Mouse (Mus musculus): ENCODE data around the gene Slc4a1.

Gene Slc4a1

GRCm38 (mm10) chr11:102323516-102323915 lies 42.5 kb downstream of the Slc4a1 start:
- DNase-seq (ENCODE audit: low read depth, low spot score), result no peak

GRCm38 (mm10) chr11:102321931-102322330 lies 44.1 kb downstream of the Slc4a1 start:
- no peak for DNase-seq (ENCODE audit: low read depth, low spot score)

DNA sequence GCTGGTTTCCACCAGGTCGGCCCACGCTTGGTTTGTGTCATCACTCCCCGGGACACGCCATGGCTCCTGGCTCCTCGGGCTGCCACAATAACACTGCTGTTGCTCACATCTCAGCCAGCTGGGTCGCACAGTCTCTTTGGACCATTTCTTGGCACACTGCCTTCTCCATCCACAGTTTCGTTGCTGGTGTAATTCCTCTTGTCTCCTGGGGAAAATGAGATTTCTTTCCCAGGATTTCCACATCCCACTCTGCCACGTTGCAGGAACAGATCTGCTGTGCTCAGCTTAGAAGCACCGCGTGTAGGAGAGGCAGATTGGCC lies 45.4 kb downstream of the Slc4a1 start:
- DNase-seq (ENCODE audit: low read depth, low spot score), result no peak

DNA sequence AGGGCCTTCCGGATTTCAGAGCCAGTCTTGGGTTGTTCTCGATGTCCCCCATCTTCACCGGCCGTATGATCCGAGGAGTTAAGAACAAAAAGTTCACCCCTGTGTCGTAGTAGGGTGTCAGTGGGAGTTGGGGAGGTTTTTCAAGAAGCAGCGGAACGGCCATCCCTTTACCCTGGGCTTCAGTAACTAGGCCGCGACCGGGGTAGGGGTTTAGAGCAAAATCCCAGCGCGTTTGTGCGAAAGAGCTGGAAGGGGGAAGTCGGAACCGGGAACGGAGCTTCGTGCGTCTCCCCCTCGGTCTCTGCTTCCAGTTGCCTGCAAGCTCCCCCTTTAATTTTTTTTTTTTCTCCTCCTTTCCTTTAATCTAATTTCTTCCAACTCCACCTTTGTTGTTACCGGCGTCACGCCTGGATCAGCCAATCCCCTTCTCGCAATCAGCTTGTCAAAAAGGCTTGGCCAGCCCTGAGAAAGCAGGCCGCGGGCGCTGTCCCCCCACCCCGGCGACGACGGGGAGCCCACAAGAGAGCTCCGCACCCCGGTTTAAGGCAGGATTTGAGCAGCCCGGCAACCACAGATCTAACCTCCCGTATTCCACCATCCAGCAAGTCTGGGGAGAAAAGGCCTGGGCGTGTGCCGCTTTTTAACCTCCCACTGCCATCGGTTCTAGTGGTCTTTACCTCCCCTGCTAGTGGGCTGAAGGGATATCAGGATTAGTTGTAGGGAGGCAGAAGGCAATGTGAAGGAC lies 45.9 kb downstream of the Slc4a1 start:
- DNase-seq (ENCODE audit: low read depth, low spot score), result no peak

DNA sequence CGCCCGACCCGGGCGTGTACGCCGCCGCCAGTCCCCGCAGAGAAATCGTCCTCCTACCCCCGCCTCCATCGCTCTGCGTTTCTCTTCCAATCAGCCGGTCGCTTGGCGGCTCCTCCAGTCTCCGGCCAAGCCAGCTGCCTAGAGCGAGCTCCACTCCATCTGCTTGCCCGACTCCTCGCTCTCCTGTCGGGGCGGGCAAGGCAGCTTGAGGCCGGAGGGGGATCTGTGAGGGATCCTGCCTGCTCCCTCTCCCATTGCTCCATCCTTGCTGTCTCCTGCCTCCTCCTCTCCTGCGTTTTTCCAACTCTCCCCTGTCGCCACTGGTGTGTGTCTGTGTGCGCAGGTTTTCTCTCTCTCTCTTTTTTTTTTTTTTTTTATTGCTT lies 46.6 kb downstream of the Slc4a1 start, which contains the start of gene Ubtf:
TSS of gene Ubtf (minus strand) at position 333 of the 383 bp plus-strand sequence.
- no peak for DNase-seq (ENCODE audit: low read depth, low spot score)

DNA sequence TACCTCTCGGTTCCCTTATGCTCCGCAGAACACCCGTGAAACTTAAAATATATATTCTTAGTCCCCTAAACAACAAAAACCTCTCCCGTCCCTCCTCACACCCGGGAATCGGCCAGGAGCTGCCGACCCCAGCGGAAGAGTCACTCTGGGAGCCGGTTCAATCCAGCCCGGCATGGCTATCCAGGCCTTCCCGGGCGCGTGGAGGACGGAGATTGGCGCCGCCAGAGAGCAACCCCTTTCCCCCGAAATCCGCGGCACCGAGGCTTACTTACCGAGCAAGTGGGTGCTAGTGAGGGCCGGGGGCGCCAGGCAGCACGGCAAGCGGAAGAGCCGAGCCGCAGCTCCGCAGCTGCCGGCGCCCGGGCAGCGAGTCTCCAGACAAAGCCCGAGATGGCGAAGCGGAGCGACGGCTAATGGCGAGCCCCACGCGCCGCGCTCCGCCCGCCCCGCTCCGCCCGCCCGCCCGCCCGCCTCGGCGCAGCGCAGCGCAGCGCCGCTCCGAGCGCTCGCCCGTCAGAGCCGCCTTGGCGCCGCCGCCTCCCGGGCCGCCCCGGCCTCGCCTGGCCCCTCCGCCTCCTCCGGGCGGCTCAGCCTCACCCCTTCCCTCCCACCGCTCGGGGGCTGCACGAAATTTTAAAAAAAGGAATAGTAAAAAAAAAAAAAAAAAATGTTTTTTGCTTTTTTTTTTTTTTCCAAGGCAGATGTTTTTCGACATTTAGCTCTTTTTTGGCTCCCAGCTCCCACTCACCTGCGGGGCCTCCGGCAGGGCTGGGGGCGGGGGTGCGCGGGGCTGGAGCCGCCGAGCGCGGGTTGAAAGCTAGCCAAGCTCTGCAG lies 47.2 kb downstream of the Slc4a1 start:
- DNase-seq (ENCODE audit: low read depth, low spot score), result no peak

DNA sequence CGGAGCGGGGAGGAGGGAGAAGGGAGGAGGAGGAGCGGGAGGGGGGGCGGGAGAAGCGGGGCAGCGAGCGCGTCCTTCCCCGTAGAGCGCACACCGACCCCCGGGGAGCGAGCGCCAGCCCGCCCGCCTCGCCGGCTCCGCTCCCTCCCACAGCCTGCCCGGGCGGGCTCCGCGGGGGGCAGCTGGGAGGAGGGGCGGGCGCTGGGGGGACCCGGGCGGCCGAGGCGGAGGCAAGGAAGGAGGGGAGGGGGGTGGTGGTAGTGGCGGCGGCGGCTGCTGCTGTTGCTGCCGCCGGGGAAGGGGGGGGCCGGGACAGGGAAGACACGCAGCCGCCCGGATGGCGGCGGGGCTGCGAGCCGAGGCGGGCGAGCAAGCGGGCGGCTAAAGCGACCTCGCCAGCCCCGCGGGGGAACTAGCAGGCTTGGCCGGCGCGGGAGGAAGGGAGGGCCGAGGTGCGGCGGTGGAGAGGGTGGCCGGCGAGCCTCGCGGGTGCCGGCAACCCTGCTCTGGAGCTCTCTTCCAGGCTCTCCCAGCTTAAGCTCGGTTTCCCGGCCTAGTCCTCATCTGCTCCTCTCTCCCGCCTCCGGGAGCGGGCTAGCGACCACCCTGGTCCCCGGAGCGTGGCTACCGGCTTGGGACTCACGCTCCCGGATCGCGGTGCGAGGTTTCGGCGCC lies 48.0 kb downstream of the Slc4a1 start:
- DNase-seq (ENCODE audit: low read depth, low spot score), result no peak

DNA sequence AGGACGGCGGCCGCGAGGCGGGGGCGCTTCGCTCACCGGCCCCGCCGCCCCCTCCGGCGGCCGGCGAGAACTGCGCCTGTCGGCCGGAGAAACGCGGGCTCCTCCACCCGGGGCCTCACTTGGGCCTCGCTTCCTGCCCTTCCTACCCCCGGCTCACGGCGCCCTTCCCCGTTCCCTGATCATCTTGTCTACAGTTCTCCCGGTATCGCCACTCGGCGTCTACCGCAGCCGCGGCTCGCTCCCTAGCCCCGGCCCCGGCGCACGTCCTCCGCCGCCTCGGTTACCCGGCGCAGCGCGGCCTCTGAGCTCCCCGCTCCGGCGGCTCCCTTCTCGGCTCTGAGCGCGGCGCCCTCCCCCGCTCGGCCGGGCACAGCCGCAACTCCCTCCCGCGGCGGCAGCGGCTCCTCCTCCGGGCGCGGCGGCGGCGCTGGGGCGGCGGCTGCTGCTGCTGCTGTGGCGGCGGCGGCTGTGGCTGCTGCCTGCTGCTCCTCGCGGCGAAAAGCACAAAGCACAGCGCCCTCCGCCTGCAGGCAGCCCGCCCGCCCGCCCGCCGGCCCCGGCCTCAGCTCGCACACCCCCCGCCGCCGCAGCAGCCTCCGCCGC lies 48.6 kb downstream of the Slc4a1 start:
- no peak for DNase-seq (ENCODE audit: low read depth, low spot score)

GRCm38 (mm10) chr11:102316572-102317297 lies 49.3 kb downstream of the Slc4a1 start:
- DNase-seq (ENCODE audit: low read depth, low spot score), result no peak

DNA sequence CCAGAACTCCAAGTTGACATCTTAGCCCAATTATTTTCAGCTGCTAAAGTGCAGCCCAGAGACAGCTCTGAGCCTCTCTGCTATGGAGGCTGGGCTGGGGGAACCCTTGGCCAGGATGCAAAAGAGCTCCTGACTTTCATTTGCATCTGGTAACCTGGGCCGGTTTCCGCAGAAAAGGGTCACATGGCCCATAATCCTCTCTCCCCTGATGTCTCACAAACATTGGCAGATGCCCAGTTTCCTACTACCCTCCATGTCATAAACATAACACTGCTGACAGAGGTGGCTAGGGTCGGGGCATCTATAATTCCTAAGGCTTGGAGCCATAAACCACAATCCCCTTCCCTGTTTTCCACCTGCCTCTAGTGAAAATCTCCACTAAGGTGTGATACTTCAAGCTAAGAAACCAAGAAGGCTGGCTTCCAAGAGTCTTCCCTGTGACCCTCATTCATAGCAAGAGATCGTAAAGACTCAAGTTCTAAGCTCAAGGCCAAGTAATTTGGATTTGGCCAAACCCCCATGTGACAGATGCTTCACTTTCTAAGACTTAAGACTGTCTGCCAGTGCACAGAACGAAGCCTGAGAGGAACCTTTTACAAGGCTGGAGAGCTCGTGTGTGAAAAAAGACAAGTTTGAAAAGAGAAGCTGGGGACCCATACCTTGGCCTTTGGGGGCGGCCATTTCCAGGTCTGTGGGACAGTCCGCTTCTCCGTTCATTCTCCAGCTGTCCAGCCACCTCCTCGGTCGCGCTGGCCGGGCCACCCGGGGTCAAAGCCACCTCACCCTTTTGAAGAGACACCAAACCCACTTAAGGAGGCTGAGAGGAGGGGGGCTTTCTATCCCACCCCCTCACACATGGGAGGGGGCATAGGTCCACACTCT lies 50.1 kb downstream of the Slc4a1 start:
- no peak for DNase-seq (ENCODE audit: low read depth, low spot score)

DNA sequence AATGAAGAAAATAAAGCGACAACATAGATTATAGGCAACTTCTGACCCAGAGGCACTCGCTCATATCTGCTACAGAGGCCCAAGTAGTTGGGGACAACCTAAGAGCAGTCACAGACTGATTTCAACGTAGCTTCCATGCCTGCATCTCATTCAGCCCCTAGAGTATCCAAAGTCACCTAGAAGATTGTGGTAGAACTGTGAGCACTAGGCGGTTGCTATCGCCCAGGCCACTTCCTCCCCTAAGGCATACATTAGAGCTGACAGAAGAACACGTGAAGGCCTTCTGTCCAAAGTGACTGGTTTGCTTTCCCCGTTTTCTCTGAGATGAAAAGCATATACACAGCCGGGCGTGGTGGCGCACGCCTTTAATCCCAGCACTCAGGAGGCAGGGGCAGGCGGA lies 51.7 kb downstream of the Slc4a1 start:
- DNase-seq (ENCODE audit: low read depth, low spot score), result no peak

GRCm38 (mm10) chr11:102312586-102312985 lies 53.4 kb downstream of the Slc4a1 start:
- no peak for DNase-seq (ENCODE audit: low read depth, low spot score)

GRCm38 (mm10) chr11:102311966-102312365 lies 54.0 kb downstream of the Slc4a1 start:
- DNase-seq (ENCODE audit: low read depth, low spot score), result no peak

DNA sequence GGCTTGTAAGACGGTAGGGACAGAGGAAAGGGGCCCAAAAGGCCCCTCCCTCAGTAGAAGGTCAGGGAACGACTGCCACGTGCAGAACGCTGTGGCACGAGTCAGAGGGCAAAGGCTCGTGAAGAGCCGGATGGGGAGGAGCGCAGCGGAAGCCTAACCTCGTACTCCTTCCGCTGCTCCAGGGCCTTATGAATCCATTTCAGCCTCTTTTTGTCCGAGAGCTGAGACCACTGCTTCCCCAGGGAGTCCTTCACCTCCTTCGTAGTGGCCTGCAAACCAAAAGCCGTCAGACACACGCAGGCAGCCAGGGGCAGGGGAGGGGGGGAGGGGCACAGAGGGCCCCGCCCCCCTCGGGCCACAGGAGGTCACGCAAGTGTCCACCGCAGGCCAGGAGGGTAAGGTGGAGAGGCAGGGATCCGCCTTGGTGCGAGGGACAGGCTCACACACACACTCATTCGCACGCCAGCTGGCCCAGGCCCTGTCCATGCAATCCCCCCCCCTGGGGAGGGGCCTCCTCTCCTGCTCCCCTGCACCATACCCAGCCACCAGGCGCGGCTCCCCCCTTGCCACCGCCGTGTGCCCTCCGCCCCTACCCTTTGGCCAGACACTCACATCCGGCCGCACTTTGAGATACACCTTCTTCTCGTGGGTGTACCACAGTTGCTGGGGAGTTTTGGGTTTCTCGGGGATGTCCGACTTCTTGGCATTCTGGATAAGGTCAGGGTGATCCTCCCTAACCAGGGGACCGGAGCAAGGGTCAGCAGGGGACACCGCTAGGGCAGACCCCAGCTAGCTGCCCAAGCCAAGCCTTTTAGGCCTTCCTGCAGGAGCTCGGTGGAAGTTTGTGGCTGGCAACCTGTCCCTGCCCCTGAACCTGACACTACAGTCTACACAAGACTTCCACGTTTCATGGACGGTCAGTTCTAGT lies 55.0 kb downstream of the Slc4a1 start:
- no peak for DNase-seq (ENCODE audit: low read depth, low spot score)

GRCm38 (mm10) chr11:102309821-102310617 lies 56.0 kb downstream of the Slc4a1 start:
- no peak for DNase-seq (ENCODE audit: low read depth, low spot score)

- peak; percentile 97 for DNase-seq (ENCODE audit: low read depth, low spot score)
Measured at GRCm38 (mm10) chr11:102308979-102309378, 57.0 kb downstream of the Slc4a1 start.

DNA sequence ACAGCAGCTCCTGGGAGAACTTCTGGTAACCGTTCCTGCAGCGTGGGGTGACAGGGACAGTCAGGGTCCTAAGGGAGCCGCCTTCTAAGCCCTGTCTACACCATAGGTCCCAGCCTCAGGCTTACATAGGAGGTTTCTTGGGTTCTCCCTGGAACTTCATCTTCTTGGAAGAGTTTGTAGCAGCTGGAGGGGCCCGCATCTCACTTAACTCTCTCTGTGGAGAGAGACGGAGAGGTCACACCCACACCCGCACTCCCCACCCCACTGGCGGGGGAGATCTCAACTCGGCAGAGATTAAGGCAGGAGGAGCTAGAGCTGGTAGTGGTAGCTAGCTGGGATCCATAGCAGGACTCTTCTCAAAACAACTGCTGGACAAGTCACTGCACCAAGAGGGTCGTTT lies 57.9 kb downstream of the Slc4a1 start:
- DNase-seq (ENCODE audit: low read depth, low spot score), result no peak

GRCm38 (mm10) chr11:102305359-102305758 lies 60.6 kb downstream of the Slc4a1 start:
- DNase-seq (ENCODE audit: low read depth, low spot score), result no peak

Data from WW6 (cell line).